Mouse (Mus musculus): ENCODE results near the gene Peg10.
"Not testable (repeated sequence)": the region's sequence is repeated elsewhere in the genome, so short reads cannot be mapped to it uniquely, and the experiment has no call there.

Peg10 gene

GRCm38 (mm10) chr6:4748506-4748961, 1.4 kb downstream of the Peg10 start:
- no peak for DNase-seq (ENCODE audit: low read depth)

GRCm38 (mm10) chr6:4749091-4749490, 2.0 kb downstream of the Peg10 start:
- peak; percentile 77 for DNase-seq (ENCODE audit: low read depth)

GRCm38 (mm10) chr6:4751355-4751754, 4.2 kb downstream of the Peg10 start:
- DNase-seq (ENCODE audit: low read depth) = no peak

- no peak for DNase-seq (ENCODE audit: low read depth)
Measured at GRCm38 (mm10) chr6:4754286-4754685, 7.2 kb downstream of the Peg10 start.

GRCm38 (mm10) chr6:4754886-4755285, 7.8 kb downstream of the Peg10 start:
- no peak for DNase-seq (ENCODE audit: low read depth)

GRCm38 (mm10) chr6:4761415-4762142, 14.5 kb downstream of the Peg10 start:
- DNase-seq (ENCODE audit: low read depth) = not testable (repeated sequence)

- no peak for DNase-seq (ENCODE audit: low read depth)
Measured at GRCm38 (mm10) chr6:4762252-4762651, 15.1 kb downstream of the Peg10 start.

GRCm38 (mm10) chr6:4796281-4796680, 49.2 kb downstream of the Peg10 start:
- DNase-seq (ENCODE audit: low read depth) = no peak

GRCm38 (mm10) chr6:4797317-4797716, 50.2 kb downstream of the Peg10 start:
- not testable (repeated sequence) for DNase-seq (ENCODE audit: low read depth)

- DNase-seq (ENCODE audit: low read depth) = no peak
Measured at GRCm38 (mm10) chr6:4798382-4798781, 51.3 kb downstream of the Peg10 start.

- DNase-seq (ENCODE audit: low read depth) = no peak
Measured at GRCm38 (mm10) chr6:4799359-4799758, 52.3 kb downstream of the Peg10 start.

GRCm38 (mm10) chr6:4806981-4807380, 59.9 kb downstream of the Peg10 start:
- DNase-seq (ENCODE audit: low read depth) = no peak
